Mouse (Mus musculus): ENCODE data around the gene Hnrnph1. TPM values are rescaled to one million over a fixed set of nuclear protein-coding genes. Genes with fewer than 3 reads are reported as not detected.

Gene Hnrnph1
- total and polyA plus RNA-seq, 3 experiments: 239 to 829 (median 428) TPM

- peaks cover 0 to 21% of the 10 kb centered on the region in 2 experiments; a peak in 2 of 4 replicates for H3K4me1 ChIP-seq (ENCODE audit: control insufficient read depth in 1 of 2, insufficient read depth in 2 of 2)
- no peak overlapping the region for H3K4me2 ChIP-seq (ENCODE audit: insufficient read depth, low read depth, poor library complexity, severe bottlenecking)
- no peak overlapping the region for H3K4me3 ChIP-seq (replicated peaks in 1 of 3; ENCODE audit: low read depth in 2 of 3, low read length in 2 of 3, poor library complexity in 1 of 3)
- H3K27me3 ChIP-seq (replicated peaks): no peaks in the 10 kb centered on the region
- DNase-seq (ENCODE audit: extremely low read depth): no peak
- TF ChIP-seq USF2 (conservative IDR thresholded peaks at IDR 0.05; ENCODE audit: low read depth, low read length): no peak
- no peak for TF ChIP-seq RAD21 (IDR thresholded peaks at IDR 0.05; ENCODE audit: low read depth, low read length)
- no peak for TF ChIP-seq CTCF (conservative IDR thresholded peaks at IDR 0.05 in 1 of 2, IDR thresholded peaks at IDR 0.05 in 1 of 2; ENCODE audit: low read depth in 2 of 2, low read length in 2 of 2)
- no peak for TF ChIP-seq ZNF384 (IDR thresholded peaks at IDR 0.05; ENCODE audit: low read depth, low read length)
- TF ChIP-seq PAX5 (IDR thresholded peaks at IDR 0.05; ENCODE audit: low read length): no peak
- no peak; the same call in 1 of the 2 replicates for TF ChIP-seq POLR2A (IDR thresholded peaks at IDR 0.05; ENCODE audit: low read depth, low read length)
- no peak for TF ChIP-seq MYC (IDR thresholded peaks at IDR 0.05; ENCODE audit: low read depth, low read length)
- no peak for TF ChIP-seq IRF4 (IDR thresholded peaks at IDR 0.05; ENCODE audit: low read depth, low read length)
- TF ChIP-seq NELFE (IDR thresholded peaks at IDR 0.05; ENCODE audit: low read depth, low read length): no peak
- TF ChIP-seq POLR2AphosphoS2 (IDR thresholded peaks at IDR 0.05; ENCODE audit: low read depth, low read length): no peak
- no peak for TF ChIP-seq USF1 (IDR thresholded peaks at IDR 0.05; ENCODE audit: low read depth, low read length)
- TF ChIP-seq NRF1 (IDR thresholded peaks at IDR 0.05; ENCODE audit: low read depth, low read length): no peak
- no peak for TF ChIP-seq JUND (conservative IDR thresholded peaks at IDR 0.05; ENCODE audit: low read depth, low read length)
- dilution Hi-C loops (cut with MboI; ENCODE audit: extremely low pct_ligation_motif_present, extremely low pct_unique_long_range_greater_than_20kb, low sequenced_read_pairs): no loop called here
- no peak overlapping the region for H3K9ac ChIP-seq (ENCODE audit: insufficient read depth, low read depth)
- in situ Hi-C loops (cut with MboI; ENCODE audit: low pct_ligation_motif_present, low pct_unique_long_range_greater_than_20kb, low sequenced_read_pairs): no loop called here
- peaks cover 52 to 85% of the 10 kb centered on the region in 2 experiments for H3K36me3 ChIP-seq (replicated peaks in 1 of 2; ENCODE audit: control insufficient read depth in 1 of 2, insufficient read depth in 1 of 2, low read length in 1 of 2)
- H3K79me2 ChIP-seq (replicated peaks; ENCODE audit: control insufficient read depth, extremely low read depth, insufficient read depth, poor library complexity, severe bottlenecking): peaks cover 13% of the 10 kb centered on the region
- no peaks in the 10 kb centered on the region for H3K9me3 ChIP-seq (replicated peaks; ENCODE audit: low read length)
- no peak overlapping the region for H3K27ac ChIP-seq (ENCODE audit: insufficient read depth, low read depth)
These were observed 10.9 kb downstream of the Hnrnph1 start for GRCm38 (mm10) chr11:50387697-50388096.

GRCm38 (mm10) chr11:50388217-50388929 lies 11.6 kb downstream of the Hnrnph1 start:
- in situ Hi-C loops (cut with MboI; ENCODE audit: low pct_ligation_motif_present, low pct_unique_long_range_greater_than_20kb, low sequenced_read_pairs): no loop called here
- dilution Hi-C loops (cut with MboI; ENCODE audit: extremely low pct_ligation_motif_present, extremely low pct_unique_long_range_greater_than_20kb, low sequenced_read_pairs): no loop called here
- H3K9ac ChIP-seq (ENCODE audit: insufficient read depth, low read depth): no peak overlapping the region
- H3K4me3 ChIP-seq (replicated peaks in 1 of 3; ENCODE audit: low read depth in 2 of 3, low read length in 2 of 3, poor library complexity in 1 of 3): no peak overlapping the region
- H3K79me2 ChIP-seq (replicated peaks; ENCODE audit: control insufficient read depth, extremely low read depth, insufficient read depth, poor library complexity, severe bottlenecking): peaks cover 9% of the 10 kb centered on the region
- H3K4me1 ChIP-seq (ENCODE audit: control insufficient read depth in 1 of 2, insufficient read depth in 2 of 2): peaks cover 0 to 16% of the 10 kb centered on the region in 2 experiments; a peak in 1 of 4 replicates
- peaks cover 49 to 82% of the 10 kb centered on the region in 2 experiments for H3K36me3 ChIP-seq (replicated peaks in 1 of 2; ENCODE audit: control insufficient read depth in 1 of 2, insufficient read depth in 1 of 2, low read length in 1 of 2)
- no peak for TF ChIP-seq ZMIZ1 (IDR thresholded peaks at IDR 0.05; ENCODE audit: low read depth, low read length)
- no peaks in the 10 kb centered on the region for H3K27me3 ChIP-seq (replicated peaks)
- H3K27ac ChIP-seq (ENCODE audit: insufficient read depth, low read depth): no peak overlapping the region
- DNase-seq (ENCODE audit: extremely low read depth): no peak
- H3K9me3 ChIP-seq (replicated peaks; ENCODE audit: low read length): no peaks in the 10 kb centered on the region
- no peak overlapping the region for H3K4me2 ChIP-seq (ENCODE audit: insufficient read depth, low read depth, poor library complexity, severe bottlenecking)

Data from CH12.LX (cell line).